Mouse (Mus musculus): ENCODE data around the gene Gemin5. TPM values are rescaled to one million over a fixed set of nuclear protein-coding genes. Genes with fewer than 3 reads are reported as not detected.

Gene Gemin5
- total and polyA plus RNA-seq, 3 experiments: 66.7 to 89.6 (median 88.6) TPM

- in situ Hi-C loops (cut with MboI; ENCODE audit: low pct_ligation_motif_present, low pct_unique_long_range_greater_than_20kb, low sequenced_read_pairs): no loop called here
- peaks cover 2% of the 10 kb centered on the region; the same call in 1 of the 2 replicates for H3K79me2 ChIP-seq (replicated peaks; ENCODE audit: control insufficient read depth, extremely low read depth, insufficient read depth, poor library complexity, severe bottlenecking)
- peak overlapping the region; percentile 84 for H3K4me2 ChIP-seq (ENCODE audit: insufficient read depth, low read depth, poor library complexity, severe bottlenecking)
- H3K9me3 ChIP-seq (replicated peaks; ENCODE audit: low read length): no peaks in the 10 kb centered on the region
- H3K27ac ChIP-seq (ENCODE audit: insufficient read depth, low read depth): peak overlapping the region; percentile 92
- dilution Hi-C loops (cut with MboI; ENCODE audit: extremely low pct_ligation_motif_present, extremely low pct_unique_long_range_greater_than_20kb, low sequenced_read_pairs): no loop called here
- no peaks in the 10 kb centered on the region for H3K27me3 ChIP-seq (replicated peaks)
- no peak for TF ChIP-seq NRF1 (IDR thresholded peaks at IDR 0.05; ENCODE audit: low read depth, low read length)
- TF ChIP-seq ETS1 (conservative IDR thresholded peaks at IDR 0.05; ENCODE audit: low read depth, low read length): peak; percentile 52; the same call in 1 of the 2 replicates
- TF ChIP-seq PAX5 (IDR thresholded peaks at IDR 0.05; ENCODE audit: low read length): no peak
- no peak for TF ChIP-seq TCF12 (IDR thresholded peaks at IDR 0.05; ENCODE audit: low read depth, low read length)
- no peak for TF ChIP-seq SMC3 (IDR thresholded peaks at IDR 0.05; ENCODE audit: low read depth, low read length)
- TF ChIP-seq IRF4 (IDR thresholded peaks at IDR 0.05; ENCODE audit: low read depth, low read length): peak; percentile 49
- peak; percentile 76 for TF ChIP-seq RCOR1 (conservative IDR thresholded peaks at IDR 0.05; ENCODE audit: low read depth, low read length)
- no peak for TF ChIP-seq POLR2AphosphoS2 (IDR thresholded peaks at IDR 0.05; ENCODE audit: low read depth, low read length)
- 0 out of 2 replicates have a peak, but pooled peaks have one; percentile 36 for TF ChIP-seq ZMIZ1 (IDR thresholded peaks at IDR 0.05; ENCODE audit: low read depth, low read length)
- TF ChIP-seq CTCF (conservative IDR thresholded peaks at IDR 0.05 in 1 of 2, IDR thresholded peaks at IDR 0.05 in 1 of 2; ENCODE audit: low read depth in 2 of 2, low read length in 2 of 2): no peak
- no peak for TF ChIP-seq USF2 (conservative IDR thresholded peaks at IDR 0.05; ENCODE audit: low read depth, low read length)
- no peak for TF ChIP-seq UBTF (IDR thresholded peaks at IDR 0.05; ENCODE audit: low read depth, low read length)
- TF ChIP-seq HCFC1 (IDR thresholded peaks at IDR 0.05; ENCODE audit: low read depth, low read length): 0 out of 2 replicates have a peak, but pooled peaks have one; percentile 46
- TF ChIP-seq ZKSCAN1 (IDR thresholded peaks at IDR 0.05; ENCODE audit: borderline replicate concordance, low read depth, low read length): no peak
- 0 out of 2 replicates have a peak, but pooled peaks have one; percentile 66 for TF ChIP-seq MYC (IDR thresholded peaks at IDR 0.05; ENCODE audit: low read depth, low read length)
- TF ChIP-seq CHD1 (IDR thresholded peaks at IDR 0.05; ENCODE audit: low read depth, low read length): no peak
- no peak for TF ChIP-seq SIN3A (IDR thresholded peaks at IDR 0.05; ENCODE audit: low read length)
- TF ChIP-seq KAT2A (IDR thresholded peaks at IDR 0.05; ENCODE audit: insufficient replicate concordance, low read length): 0 out of 2 replicates have a peak, but pooled peaks have one; percentile 32
- no peak for TF ChIP-seq JUN (IDR thresholded peaks at IDR 0.05; ENCODE audit: insufficient read depth, low read depth, low read length)
- TF ChIP-seq MAFK (IDR thresholded peaks at IDR 0.05; ENCODE audit: insufficient replicate concordance, low read length): 0 out of 2 replicates have a peak, but pooled peaks have one; percentile 44
- TF ChIP-seq ZC3H11A (IDR thresholded peaks at IDR 0.05; ENCODE audit: low read depth, low read length): no peak
- no peak for TF ChIP-seq JUND (conservative IDR thresholded peaks at IDR 0.05; ENCODE audit: low read depth, low read length)
- no peak for TF ChIP-seq ZNF384 (IDR thresholded peaks at IDR 0.05; ENCODE audit: low read depth, low read length)
- no peak; the same call in 1 of the 2 replicates for TF ChIP-seq USF1 (IDR thresholded peaks at IDR 0.05; ENCODE audit: low read depth, low read length)
- TF ChIP-seq MAZ (IDR thresholded peaks at IDR 0.05; ENCODE audit: low read depth, low read length): peak; percentile 40; the same call in 1 of the 2 replicates
- 0 out of 2 replicates have a peak, but pooled peaks have one; percentile 31 for TF ChIP-seq BHLHE40 (IDR thresholded peaks at IDR 0.05; ENCODE audit: low read depth, low read length)
- TF ChIP-seq RAD21 (IDR thresholded peaks at IDR 0.05; ENCODE audit: low read depth, low read length): no peak
- TF ChIP-seq MAX (IDR thresholded peaks at IDR 0.05; ENCODE audit: low read length): peak; percentile 53; the same call in 1 of the 2 replicates
- no peak; the same call in 1 of the 2 replicates for TF ChIP-seq TBP (conservative IDR thresholded peaks at IDR 0.05; ENCODE audit: low read depth, low read length)
- TF ChIP-seq GABPA (IDR thresholded peaks at IDR 0.05; ENCODE audit: insufficient replicate concordance, low read depth, low read length): no peak
- TF ChIP-seq MXI1 (IDR thresholded peaks at IDR 0.05; ENCODE audit: low read depth, low read length): no peak
- no peak; the same call in 1 of the 2 replicates for TF ChIP-seq MEF2A (IDR thresholded peaks at IDR 0.05; ENCODE audit: borderline replicate concordance, low read depth, low read length)
- TF ChIP-seq POLR2A (IDR thresholded peaks at IDR 0.05; ENCODE audit: low read depth, low read length): peak; percentile 57; the same call in 1 of the 2 replicates
- 0 out of 2 replicates have a peak, but pooled peaks have one; percentile 22 for TF ChIP-seq CHD2 (IDR thresholded peaks at IDR 0.05; ENCODE audit: low read length)
- no peak for TF ChIP-seq E2F4 (IDR thresholded peaks at IDR 0.05; ENCODE audit: insufficient replicate concordance, low read depth, low read length)
- peak; percentile 69 for TF ChIP-seq ELF1 (IDR thresholded peaks at IDR 0.05; ENCODE audit: low read depth, low read length)
- TF ChIP-seq NELFE (IDR thresholded peaks at IDR 0.05; ENCODE audit: low read depth, low read length): 0 out of 2 replicates have a peak, but pooled peaks have one; percentile 8
- no peak; the same call in 1 of the 2 replicates for TF ChIP-seq EP300 (IDR thresholded peaks at IDR 0.05; ENCODE audit: low read length)
- H3K9ac ChIP-seq (ENCODE audit: insufficient read depth, low read depth): peak overlapping the region; percentile 3; the same call in 1 of the 2 replicates
- peaks cover 31 to 59% of the 10 kb centered on the region in 2 experiments for H3K4me1 ChIP-seq (ENCODE audit: control insufficient read depth in 1 of 2, insufficient read depth in 2 of 2)
- DNase-seq (ENCODE audit: extremely low read depth): no peak
- peaks cover 24 to 30% of the 10 kb centered on the region in 2 experiments for H3K36me3 ChIP-seq (replicated peaks in 1 of 2; ENCODE audit: control insufficient read depth in 1 of 2, insufficient read depth in 1 of 2, low read length in 1 of 2)
- H3K4me3 ChIP-seq (replicated peaks in 1 of 3; ENCODE audit: low read depth in 2 of 3, low read length in 2 of 3, poor library complexity in 1 of 3): peak overlapping the region in 1 of 3 experiments; percentile 31
These were observed 42.1 kb upstream of the Gemin5 start for GRCm38 (mm10) chr11:58210321-58210886.

Data from CH12.LX (cell line).